Mouse (Mus musculus): ENCODE results near the gene Upf3b. TPM values are rescaled to one million over a fixed set of nuclear protein-coding genes. Genes with fewer than 3 reads are reported as not detected.
A peak's percentile ranks its signal among the peaks of the same experiment; 100 is the strongest.
"Not testable (repeated sequence)": the region's sequence is repeated elsewhere in the genome, so short reads cannot be mapped to it uniquely, and the experiment has no call there.

Upf3b gene
- 10 to 100 TPM; 15.0 to 15.6 TPM for total RNA-seq (2021)
- long read RNA-seq, experiment 1, transcript Upf3b-201 (10 exons, 2,344 nt), result major isoform, 11 of 14 reads
- long read RNA-seq, experiment 1, partial matches to known transcripts, result 2 of 14 reads
- long read RNA-seq, experiment 1, other reads (novel, unspliced or antisense), result 1 of 14 reads
- long read RNA-seq, experiment 2, transcript Upf3b-201 (10 exons, 2,344 nt), result major isoform, 6 of 9 reads
- long read RNA-seq, experiment 2, partial matches to known transcripts, result 0 of 9 reads
- long read RNA-seq, experiment 2, other reads (novel, unspliced or antisense), result 3 of 9 reads

DNA sequence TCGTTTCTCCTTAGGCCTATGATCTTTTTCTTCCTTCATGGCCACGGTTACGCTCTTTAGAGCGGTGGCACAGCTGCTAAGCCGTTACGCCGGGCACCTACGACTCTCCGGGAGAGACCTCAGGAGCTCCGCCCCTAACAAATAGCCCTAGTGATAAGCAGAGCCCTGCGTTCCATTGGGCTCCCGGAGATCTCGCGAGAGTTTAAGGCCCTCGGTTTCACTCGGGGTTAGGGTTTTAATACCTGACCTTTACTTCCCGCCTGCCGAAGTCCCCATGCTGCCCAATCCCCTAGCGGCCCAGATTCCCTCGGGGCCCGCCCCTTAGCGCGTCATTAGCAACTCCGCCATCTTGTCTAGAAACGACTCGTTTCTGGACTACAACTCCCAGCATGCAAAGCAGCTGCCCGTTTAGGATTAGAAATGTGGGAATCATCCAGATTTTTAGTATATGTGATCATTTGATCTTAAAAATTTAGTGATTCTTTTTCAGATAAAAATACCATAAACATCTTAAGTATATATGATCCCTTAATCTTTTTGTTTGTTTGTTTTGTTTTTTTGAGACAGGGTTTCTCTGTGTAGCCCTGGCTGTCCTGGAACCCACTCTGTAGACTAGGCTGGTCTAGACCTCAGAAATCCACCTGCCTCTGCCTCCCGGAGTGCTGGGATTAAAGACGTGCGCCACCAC, at the start of gene Upf3b:
Upf3b (minus strand) TSS at position 130 of the 688 bp plus-strand sequence.
- DNase-seq (ENCODE audit: low spot score in 2 of 2), result peak; percentile 88 to 95
- intact Hi-C loops (cut with DNase I), result no loop called here

DNA sequence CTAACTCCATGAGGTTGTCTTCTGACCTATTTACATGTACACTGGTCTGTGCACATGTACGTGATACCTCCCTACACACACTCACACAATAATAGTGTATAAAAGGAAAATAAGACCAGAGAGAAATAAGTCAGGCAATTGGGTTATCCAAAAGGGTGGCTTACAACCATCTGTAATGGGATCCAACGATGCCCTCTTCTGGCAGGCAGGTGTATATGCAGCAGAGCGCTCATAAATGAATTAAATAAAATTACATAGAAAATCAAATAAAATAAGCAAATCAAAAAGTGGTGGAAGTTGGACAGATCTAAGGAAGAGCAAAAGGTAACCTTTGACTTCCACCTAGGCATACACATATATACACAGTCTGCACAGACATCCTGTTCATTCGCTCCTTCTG, 47.7 kb upstream of the Upf3b start:
- DNase-seq (ENCODE audit: low spot score in 2 of 2), result no peak
- intact Hi-C loops (cut with DNase I), result no loop called here

DNA sequence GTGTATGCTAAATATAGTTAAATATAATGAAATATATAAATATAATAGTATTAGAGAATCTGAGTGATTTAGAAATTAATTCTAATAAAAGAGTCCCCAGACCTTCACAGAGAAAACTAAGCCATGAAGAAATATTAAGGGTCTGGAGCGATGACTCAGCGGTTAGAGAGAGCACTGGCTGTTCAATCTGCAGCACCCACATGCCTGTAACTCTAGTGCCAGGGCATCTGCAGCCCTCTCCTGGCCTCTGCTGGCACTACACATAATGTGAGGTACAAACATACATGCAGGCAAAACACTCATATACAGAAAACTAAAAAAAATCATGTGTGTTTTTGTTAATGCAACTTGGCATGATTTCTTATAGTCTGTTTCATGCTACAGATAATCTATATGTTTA, 34.8 kb upstream of the Upf3b start:
- intact Hi-C loops (cut with DNase I), result no loop called here
- no peak for DNase-seq (ENCODE audit: low spot score in 2 of 2)

DNA sequence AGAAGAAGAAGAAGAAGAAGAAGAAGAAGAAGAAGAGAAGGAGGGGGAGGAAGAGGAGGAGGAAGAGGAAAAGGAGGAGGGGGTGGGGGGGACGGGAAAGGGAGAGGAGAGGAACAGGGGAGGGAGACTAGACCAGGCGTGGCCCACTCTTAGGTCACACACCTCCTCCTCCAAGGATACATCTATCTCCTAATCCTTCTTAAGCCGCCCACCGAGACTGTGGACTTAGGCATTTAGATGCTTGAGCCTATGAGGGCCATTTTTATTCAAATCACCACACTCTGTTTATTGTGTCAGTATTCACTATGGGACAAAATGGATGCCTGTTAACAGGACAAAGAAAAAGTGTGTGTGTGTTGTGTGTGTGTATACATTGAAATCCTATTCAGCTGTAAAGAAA, 34.4 kb upstream of the Upf3b start:
- DNase-seq (ENCODE audit: low spot score in 2 of 2); intact Hi-C loops (cut with DNase I): not testable (repeated sequence)

DNA sequence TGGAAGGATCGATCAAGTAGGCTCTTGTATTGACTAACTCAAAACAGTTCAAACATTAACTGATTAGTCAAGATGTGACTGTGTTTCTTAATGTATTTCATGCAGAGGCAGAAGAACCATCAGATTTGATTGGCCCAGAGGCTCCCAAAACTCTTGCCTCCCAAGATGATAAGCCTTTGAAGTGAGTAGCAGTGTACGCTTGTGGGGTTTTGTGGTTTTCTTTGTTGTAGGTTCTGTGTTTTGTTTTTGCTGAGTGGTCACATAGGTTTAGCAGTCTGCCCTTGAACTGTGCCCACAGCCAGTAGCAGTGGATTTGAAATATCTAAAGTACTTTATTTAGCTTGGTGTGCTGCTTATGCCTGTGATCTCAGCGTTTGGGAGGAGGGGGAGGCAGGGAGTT, 31.6 kb upstream of the Upf3b start:
- intact Hi-C loops (cut with DNase I), result no loop called here
- DNase-seq (ENCODE audit: low spot score in 2 of 2), result no peak

DNA sequence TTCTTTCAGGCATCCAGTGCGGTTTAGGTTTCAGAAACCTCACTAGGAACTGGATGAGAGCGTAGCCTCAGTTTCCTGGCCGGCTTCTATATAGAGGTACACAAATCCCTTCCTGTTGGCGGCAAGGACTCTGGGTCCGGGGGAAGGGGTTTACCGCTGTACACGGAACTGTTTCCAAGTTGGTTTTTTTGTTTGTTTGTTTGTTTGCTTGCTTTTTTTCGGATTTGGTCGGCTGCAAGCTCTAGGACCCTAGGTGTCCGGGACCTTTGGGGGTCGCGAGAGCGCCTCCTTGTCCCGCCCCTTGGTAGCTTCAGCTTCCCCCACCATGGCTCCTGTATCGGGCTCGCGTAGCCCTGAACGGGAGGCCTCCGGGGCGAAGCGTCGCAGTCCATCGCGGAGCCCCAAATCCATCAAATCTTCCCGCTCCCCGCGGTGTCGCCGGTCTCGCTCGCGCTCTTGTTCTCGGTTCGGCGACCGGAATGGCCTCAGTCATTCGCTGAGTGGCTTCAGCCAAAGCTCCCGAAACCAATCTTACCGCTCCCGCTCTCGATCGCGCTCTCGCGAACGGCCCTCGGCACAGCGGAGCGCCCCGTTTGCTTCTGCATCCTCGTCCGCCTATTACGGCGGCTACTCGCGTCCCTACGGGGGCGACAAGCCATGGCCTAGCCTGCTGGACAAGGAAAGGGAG, 16.7 kb upstream of the Upf3b start, which contains the start of gene Nkap:
Nkap (plus strand) TSS at position 125 of the 688 bp plus-strand sequence.
- intact Hi-C loops (cut with DNase I), result no loop called here
- DNase-seq (ENCODE audit: low spot score in 2 of 2), result peak; percentile 73 to 83

DNA sequence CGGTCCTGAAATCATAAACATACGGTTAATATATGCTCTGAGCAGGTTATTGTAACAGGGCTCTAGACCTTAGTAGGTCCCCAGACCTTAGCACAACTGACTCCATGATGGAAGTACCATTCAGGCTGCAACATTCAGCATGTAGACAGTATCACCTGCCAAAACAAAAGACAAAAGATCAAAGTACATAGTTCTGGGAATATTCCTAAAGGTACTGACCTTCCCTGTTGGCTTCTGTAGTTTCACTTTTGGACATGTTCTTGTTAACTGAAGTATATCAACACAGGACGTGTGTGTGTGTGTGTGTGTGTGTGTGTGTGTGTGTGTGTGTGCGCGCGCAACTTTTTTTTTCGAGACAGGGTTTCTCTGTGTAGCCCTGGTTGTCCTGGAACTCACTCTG, 15.4 kb upstream of the Upf3b start:
- DNase-seq (ENCODE audit: low spot score in 2 of 2), result no peak
- intact Hi-C loops (cut with DNase I), result no loop called here

DNA sequence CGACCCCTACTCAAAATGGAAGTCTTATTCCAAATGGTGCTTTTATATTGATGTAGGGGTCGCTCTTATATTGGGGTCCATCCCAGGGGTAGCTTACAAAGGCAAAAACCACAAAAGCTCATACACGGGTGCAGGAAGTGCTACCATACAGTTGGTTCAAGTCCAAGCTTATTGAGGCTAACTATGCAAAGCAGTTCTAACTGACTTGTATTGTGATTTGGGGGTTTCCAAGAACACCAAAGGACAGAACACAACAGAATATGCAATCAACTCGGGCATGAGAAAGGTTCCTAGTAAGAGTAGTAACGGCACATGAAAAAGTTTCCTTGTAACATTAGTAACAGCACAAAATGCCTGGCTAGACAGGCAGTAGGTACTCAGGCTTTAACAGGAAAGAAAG, 10.1 kb upstream of the Upf3b start:
- intact Hi-C loops (cut with DNase I), result no loop called here
- DNase-seq (ENCODE audit: low spot score in 2 of 2), result no peak

DNA sequence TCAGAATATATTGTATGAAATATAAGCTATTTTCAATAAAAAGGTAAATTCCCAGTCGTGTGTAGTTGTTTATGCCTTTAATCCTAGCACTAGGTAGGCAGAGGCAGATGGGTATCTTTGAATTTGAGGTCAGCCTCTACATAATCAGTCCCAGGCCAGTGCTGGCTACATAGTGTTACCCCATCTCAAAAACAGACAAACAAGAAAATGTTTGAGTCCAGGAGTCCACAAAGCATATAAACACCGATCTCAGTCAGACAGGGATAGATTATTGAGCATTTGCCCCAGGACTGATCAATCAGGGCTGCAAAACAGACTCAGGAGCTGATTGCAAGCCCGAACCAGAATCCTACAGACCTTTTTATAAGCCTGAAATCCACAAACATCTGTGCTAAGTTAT, 9.5 kb upstream of the Upf3b start:
- no peak for DNase-seq (ENCODE audit: low spot score in 2 of 2)
- intact Hi-C loops (cut with DNase I), result no loop called here

DNA sequence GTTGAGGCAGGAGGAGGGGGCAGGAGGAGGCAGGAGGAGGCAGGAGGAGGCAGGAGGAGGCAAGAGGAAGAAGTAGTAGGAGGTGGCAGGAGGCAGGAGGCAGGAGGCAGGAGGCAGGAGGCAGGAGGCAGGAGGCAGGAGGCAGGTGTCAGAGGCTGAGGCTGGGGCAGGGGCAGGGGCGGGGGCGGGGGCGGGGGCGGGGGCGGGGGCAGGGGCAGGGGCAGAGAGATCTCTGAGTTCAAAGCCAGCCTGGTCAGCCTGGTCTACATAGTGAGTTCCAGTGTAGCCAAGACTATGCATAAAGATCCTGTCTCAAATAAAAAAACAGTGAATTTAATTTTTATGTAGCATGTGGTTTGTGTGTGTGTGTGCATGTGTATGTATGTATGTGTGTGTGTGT, 7.0 kb upstream of the Upf3b start:
- intact Hi-C loops (cut with DNase I), result no loop called here
- DNase-seq (ENCODE audit: low spot score in 2 of 2), result no peak

DNA sequence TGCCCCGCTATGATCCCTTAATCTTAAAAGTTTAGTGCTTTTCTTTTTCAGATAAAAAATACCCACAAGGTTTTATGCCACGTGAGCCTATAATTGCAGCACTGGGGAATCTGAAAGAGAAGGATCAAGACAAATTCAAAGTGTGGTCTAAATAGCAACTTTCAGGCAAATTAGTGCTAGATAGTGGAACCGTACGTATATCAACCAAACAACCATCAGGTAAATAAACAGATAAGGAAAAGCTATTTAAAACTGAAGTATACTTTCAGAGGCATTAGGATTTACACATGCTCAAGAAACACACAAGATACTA, 715 bp upstream of the Upf3b start:
- DNase-seq (ENCODE audit: low spot score in 2 of 2), result no peak
- intact Hi-C loops (cut with DNase I), result no loop called here

DNA sequence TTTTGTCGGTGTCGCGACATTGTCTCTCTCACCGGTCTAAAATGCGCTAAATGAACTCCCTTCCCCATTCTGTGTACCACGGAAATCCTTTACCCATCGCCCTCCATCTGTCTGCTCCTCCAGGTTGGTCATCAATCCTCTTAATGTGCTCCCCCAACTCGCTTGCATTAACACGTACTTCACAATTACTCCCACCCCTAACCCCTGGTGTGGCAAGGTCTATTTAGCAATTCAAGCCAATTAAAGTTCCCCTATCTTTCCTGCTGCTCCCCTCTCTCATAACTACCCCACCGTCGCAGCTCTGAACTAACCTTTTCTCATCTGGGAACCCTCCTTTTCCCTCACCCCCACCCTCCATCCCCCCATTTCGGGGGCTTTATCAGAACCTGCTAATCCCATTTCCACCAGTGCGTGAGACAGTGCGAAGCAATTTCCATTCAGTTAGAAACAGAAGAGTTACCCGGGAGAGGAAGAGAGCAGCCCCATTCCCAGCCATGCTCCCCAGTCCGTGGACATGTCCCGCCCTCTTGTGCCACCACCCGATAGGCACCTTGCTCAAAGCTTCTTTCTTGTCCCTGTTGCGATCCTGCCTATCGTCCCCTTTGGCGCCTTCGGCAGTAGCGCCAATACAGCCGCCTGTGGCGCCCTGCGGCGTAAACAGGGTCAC, 463 bp downstream of the Upf3b start:
- intact Hi-C loops (cut with DNase I), result no loop called here

DNA sequence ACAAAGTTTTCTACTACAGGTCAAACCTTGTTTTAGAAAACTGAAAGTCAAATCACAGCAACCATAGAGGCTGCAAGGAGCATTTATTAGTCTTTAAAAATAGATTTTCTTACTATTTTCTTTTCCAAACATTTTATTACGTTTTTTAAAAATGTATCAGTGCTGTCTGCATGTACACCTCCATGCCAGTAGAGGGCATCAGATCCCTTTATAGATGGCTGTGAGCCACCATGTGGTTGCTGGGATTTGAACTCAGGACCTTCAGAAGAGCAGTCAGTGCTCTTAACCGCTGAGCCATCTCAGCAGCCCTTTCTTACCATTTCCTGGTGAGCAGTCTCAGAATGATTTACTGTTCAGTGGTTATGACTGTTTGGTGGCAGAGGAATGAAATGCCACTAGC, 6.3 kb downstream of the Upf3b start:
- DNase-seq (ENCODE audit: low spot score in 2 of 2), result no peak
- intact Hi-C loops (cut with DNase I), result no loop called here

More for the DNA sequence above, 463 bp downstream of the Upf3b start:
- DNase-seq (ENCODE audit: low spot score in 2 of 2), result no peak

DNA sequence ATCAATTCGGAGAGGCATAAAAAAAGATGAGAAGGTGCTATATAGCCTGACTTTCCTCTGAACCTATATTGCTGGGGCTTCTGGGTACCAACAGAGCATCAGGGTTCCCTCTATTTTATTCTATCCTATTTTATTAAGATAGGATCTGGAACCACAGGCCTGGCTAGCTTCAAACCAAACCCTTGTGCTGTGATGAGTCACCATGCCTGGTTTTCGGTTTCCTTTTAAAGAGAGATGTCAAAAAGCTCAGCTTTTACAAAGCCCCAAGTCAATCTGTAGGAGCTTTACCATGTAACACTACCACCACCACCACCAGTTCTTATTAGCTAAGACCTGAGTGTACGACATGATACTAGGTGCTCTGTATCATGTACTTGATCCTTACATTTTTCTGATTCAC, 11.4 kb downstream of the Upf3b start:
- DNase-seq (ENCODE audit: low spot score in 2 of 2), result no peak
- intact Hi-C loops (cut with DNase I), result no loop called here

DNA sequence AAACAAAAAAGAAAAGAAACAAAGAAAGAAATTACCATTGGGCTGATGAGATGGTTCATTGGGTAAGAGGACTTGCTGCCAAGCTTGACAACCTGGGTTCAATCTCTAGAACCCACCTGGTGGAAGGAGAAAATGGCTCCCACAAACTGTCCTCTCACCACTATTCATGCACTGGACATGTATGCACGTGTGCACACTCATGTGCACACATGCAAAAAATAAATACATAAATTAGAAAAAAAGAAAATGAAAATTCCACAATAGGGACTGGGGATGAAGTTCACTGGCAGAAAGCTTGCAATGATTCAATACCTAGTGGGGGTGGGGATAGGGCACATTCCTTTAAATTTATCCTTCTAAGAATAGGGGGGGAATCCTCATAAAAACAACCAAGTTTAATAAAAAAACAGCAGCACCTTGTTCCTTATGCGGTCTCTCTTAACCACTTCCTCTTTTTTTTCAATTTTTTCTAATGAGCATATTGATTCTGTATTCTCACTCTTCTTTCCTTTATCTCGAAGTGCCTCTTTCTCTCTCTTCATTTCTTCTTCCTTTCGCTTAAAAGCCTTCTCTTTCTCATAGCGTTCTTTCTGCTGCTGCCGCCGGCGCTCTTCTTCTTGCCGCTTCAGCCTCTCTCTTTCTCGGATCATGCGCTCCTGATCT, 14.9 kb downstream of the Upf3b start:
- DNase-seq (ENCODE audit: low spot score in 2 of 2), result no peak
- intact Hi-C loops (cut with DNase I), result no loop called here

DNA sequence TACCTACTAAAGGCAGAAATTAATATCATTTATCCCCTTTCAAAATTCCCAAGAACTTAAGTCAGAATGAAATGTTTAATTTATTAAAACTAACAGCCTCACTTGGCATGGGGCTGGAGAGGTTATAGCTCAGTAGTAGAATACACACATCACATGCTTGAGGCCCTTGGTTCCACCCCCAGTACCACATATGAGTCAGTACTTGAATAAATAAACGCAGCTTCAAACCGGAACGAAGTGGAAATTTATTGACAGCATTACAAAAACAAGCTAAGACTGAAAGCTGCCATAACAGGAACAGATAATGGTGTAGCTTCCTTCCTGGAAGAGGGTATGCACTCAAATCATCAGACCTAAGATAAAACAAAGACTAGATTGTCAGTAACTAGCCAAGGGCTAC, 18.7 kb downstream of the Upf3b start:
- no peak for DNase-seq (ENCODE audit: low spot score in 2 of 2)
- intact Hi-C loops (cut with DNase I), result no loop called here

DNA sequence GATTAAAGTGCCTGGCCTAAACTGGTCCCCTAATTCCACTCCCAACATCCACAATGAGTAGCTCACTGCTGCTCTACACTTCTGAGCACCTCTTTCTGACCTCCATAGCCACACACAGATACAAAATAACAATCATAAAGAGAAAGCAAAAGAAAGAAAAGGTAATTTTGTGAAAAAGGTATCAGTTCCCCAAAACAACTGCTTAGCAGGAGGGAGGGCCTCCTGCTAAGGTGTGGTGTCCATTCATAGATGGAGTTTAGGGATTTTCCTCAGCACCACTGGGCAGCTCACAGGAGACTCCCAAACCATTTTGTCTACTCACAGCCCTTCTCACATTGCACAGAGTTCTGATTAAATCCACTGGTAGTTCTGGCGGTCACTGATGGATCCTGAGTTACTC, 21.3 kb downstream of the Upf3b start:
- intact Hi-C loops (cut with DNase I), result no loop called here
- DNase-seq (ENCODE audit: low spot score in 2 of 2), result no peak

DNA sequence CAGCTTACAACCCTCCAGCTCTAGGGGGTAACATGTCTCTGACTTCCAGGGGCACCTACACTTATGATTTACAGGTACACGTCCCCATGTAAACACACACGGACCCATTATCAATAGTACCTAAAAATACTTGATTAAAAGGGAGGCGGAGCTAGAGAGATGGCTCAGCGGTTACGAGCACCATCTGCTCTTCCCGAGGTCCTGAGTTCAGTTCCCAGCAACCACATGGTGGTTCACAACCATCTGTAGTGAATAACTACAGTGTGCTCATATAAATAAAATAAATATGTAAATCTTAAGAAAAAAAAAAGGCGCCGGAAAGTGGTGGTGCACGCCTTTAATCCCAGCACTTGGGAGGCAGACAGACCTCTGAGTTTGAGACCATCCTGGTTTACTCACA, 24.5 kb downstream of the Upf3b start:
- peak in 1 of 2 experiments; percentile 4 for DNase-seq (ENCODE audit: low spot score in 2 of 2)
- intact Hi-C loops (cut with DNase I), result no loop called here

DNA sequence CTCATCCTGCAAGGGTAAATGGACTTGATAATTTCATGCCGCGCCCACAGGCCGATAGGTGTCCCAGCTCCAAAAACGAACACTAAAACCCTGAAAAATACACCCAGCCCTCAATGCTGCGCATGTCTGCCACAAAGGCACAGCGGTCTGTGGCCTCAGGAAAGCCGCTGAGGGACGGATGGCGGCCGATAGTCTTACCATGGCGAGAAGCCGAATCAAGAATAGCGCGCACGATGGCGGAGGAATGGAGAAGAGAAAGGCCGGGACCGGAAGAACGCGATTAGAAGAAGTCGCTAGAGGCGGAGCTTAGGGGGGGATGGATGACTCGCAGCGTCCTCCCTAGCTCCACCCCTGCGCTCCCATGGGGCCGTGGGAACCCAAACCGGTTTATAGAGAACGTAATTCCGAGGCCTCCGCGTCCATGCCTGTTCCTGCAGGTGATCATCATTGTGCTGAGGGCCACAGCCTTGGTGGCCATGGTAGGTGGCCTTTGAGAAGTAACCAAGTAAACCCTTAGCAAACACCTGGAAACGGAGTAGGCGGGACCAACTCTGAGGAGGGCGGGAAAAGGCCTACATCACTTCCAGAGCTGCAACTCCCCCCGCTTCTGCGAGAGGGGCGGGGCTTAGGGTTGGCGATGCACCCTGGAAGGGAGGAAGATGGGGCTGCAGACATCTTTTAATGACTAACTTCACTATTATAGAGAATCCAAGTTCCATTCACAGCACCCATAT, 25.0 kb downstream of the Upf3b start, which contains the start of gene Rpl39:
Rpl39 (minus strand) TSS at position 476 of the 734 bp plus-strand sequence.
- DNase-seq (ENCODE audit: low spot score in 2 of 2), result peak; percentile 75 to 82
- intact Hi-C loops (cut with DNase I), result no loop called here

Measured in left cerebral cortex, postnatal 14 days (tissue).